Mouse (Mus musculus): ENCODE data around the gene Smg6. TPM values are rescaled to one million over a fixed set of nuclear protein-coding genes. Genes with fewer than 3 reads are reported as not detected.

Smg6 gene
- polyA plus RNA-seq (2012; rRNA removed) = 13.5 and 13.9 TPM in 2 replicates

GRCm38 (mm10) chr11:74925577-74926387 is at the start of gene Smg6, which contains the start of gene Srr:
TSS of gene Smg6 (plus strand) at chr11:74925823.
TSS of gene Srr (minus strand) at chr11:74925948.

GRCm38 (mm10) chr11:74896901-74897677 is 28.5 kb upstream of the Smg6 start, which contains the start of gene Sgsm2:
TSS of gene Sgsm2 (minus strand) at chr11:74897060.

GRCm38 (mm10) chr11:74897678-74898516 is 27.7 kb upstream of the Smg6 start, which contains the start of gene Tsr1:
TSS of gene Tsr1 (plus strand) at chr11:74898071.

GRCm38 (mm10) chr11:75169405-75170080 is 243.9 kb downstream of the Smg6 start, which contains the start of gene Hic1:
TSS of gene Hic1 (minus strand) at chr11:75169519.

GRCm38 (mm10) chr11:75178672-75179208 is 253.1 kb downstream of the Smg6 start, which contains the start of gene Ovca2:
TSS of gene Ovca2 (minus strand) at chr11:75178835.

GRCm38 (mm10) chr11:75190905-75191441 is 265.4 kb downstream of the Smg6 start, which contains the start of gene Dph1:
TSS of gene Dph1 (minus strand) at chr11:75191241.

GRCm38 (mm10) chr11:75193256-75194071 is 267.8 kb downstream of the Smg6 start, which contains the start of gene Rtn4rl1:
TSS of gene Rtn4rl1 (plus strand) at chr11:75193783.

Other genes with a start within 250 kb of the Smg6 start
- 2.2 and 3.3 TPM in 2 replicates for gene Pafah1b1, start 201.2 kb upstream of the Smg6 start, polyA plus RNA-seq (2012; rRNA removed)
- 0.59 and 1.2 TPM in 2 replicates for gene Mettl16, start 155.0 kb upstream of the Smg6 start, polyA plus RNA-seq (2012; rRNA removed)
- gene Mnt, start 94.9 kb upstream of the Smg6 start, polyA plus RNA-seq (2012; rRNA removed) = 9.7 and 10.1 TPM in 2 replicates
- gene Sgsm2, start 28.8 kb upstream of the Smg6 start, polyA plus RNA-seq (2012; rRNA removed) = 15.4 and 17.2 TPM in 2 replicates
- gene Tsr1, start 27.8 kb upstream of the Smg6 start, polyA plus RNA-seq (2012; rRNA removed) = 2.2 and 3.2 TPM in 2 replicates
- gene Srr, start 125 bp downstream of the Smg6 start, polyA plus RNA-seq (2012; rRNA removed) = 1.6 and 2.1 TPM in 2 replicates
- 11.7 and 15.2 TPM in 2 replicates for gene Hic1, start 243.7 kb downstream of the Smg6 start, polyA plus RNA-seq (2012; rRNA removed)

Measured in stomach, adult 2 months (tissue).